Mouse (Mus musculus) testis, adult 2 months (tissue): ENCODE measurements around the gene Zfp523.

Experiments used
- CTCF ChIP-seq: fragments of 200-500 bp; IDR thresholded peaks from 2 replicates; pipeline ENCODE4 v1.5.1; 2012; ENCODE audit warnings: low read depth, mild to moderate bottlenecking, inconsistent platforms, low read length, moderate library complexity; ENCODE audit not compliant: control insufficient read depth, insufficient read depth, insufficient replicate concordance
- POLR2A ChIP-seq: fragments of 200-500 bp; IDR thresholded peaks from 2 replicates; pipeline ENCODE4 v1.6.1; 2012; ENCODE audit warnings: low read depth, mild to moderate bottlenecking, inconsistent platforms, low read length, moderate library complexity; ENCODE audit not compliant: control insufficient read depth

DNA sequence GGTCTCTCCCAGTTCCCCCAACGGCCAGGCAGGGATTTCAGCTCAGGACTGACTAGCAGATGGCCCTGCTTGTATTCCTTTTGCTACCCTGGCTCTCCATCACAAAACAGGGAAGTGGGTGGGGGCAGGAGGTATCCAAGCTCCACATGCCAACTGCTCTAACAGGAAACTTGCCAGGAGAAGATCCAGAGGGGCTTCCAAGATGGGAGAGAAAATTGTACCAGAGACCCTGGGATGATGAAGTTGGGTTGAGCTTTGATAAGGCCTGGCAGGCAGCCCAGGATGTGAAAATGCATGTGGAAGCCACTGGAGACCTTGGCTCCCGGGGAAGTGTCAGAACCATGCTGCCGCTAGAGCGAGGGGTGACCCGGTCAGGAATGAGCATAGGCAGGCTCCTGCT, 40.7 kb upstream of the Zfp523 start:
- no peak for TF ChIP-seq CTCF
- TF ChIP-seq POLR2A = no peak
